Mouse (Mus musculus) liver, embryonic 14.5 days (tissue): ENCODE data around the gene Sh3glb2.

Source experiments
- CTCF ChIP-seq: IDR thresholded peaks from 2 replicates; pipeline ENCODE4 v1.5.1; 2016; ENCODE audit warnings: antibody characterized with exemption, low read depth, control low read depth
- EP300 ChIP-seq: IDR thresholded peaks from 2 replicates; pipeline ENCODE4 v1.6.1; 2016; ENCODE audit warnings: antibody characterized with exemption, low read depth

- TF ChIP-seq CTCF (no peak), EP300 (no peak)
Measured at GRCm38 (mm10) chr2:30337179-30337578, 22.0 kb downstream of the Sh3glb2 start.
